Mouse (Mus musculus) ovary, postnatal 14 days (tissue): ENCODE measurements around the gene Ilf3.

Source experiments
- DNase-seq: peaks from one replicate; pipeline ENCODE4 v3.0.0; 2022; ENCODE audit warnings: low spot score

The Ilf3 gene

DNA sequence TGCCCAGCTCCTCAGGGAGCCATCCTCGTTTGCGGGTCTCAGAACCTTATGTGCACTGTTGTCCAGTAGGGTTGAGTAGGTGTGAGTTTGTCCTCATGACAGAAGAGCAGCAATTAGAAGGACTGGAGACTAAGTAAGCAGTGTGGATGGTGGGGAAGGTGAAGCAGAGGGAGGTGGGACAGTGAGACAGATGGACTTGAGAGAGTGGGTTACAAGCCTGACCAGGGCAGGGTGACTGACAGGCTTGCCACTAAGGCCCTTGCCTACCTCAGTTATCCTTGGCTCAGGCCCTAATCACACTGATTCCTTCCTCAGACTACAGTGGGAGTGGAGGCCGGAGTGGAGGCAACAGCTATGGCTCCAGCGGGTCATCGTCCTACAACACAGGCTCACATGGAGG lies 36.1 kb downstream of the Ilf3 start:
- DNase-seq, result no peak

DNA sequence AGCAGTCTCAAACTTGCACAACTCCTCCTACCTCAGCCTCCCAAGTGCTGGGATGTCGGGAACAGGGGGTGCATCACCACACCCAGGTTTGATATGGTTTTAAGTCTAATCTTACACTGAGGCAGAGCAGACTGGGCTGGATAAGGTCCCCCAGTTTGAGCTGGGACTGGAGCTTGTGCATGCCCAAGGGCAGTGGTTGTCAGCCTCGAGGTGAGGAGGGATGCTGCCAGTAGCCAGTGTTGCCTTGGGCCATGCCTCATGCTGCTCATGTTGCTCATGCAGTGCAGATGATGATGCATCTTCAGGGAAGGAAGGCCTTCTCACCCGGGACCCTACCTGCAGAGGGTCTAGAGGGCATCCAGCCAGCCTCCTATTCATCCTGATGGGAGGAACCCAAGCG lies 37.9 kb downstream of the Ilf3 start:
- no peak for DNase-seq

DNA sequence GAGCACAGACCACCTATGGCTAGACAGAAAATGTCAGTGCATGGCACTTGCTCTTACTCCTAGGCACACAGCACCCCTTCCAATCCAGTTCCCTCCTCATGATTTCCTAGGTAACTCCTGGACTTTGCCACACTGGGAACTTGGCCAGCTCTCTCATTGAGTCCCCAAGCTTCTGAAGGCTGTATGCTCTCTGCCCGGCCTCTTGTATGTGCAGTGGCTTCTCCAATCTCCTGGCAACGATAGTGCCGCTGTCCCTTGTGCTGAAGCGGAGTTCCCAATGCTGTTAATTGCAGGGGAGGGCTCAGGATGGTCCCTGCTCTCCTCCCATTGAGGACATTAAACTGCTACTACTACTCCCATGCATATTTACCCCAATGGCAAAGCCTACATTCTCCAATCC lies 40.3 kb downstream of the Ilf3 start:
- DNase-seq, result peak; percentile 30

DNA sequence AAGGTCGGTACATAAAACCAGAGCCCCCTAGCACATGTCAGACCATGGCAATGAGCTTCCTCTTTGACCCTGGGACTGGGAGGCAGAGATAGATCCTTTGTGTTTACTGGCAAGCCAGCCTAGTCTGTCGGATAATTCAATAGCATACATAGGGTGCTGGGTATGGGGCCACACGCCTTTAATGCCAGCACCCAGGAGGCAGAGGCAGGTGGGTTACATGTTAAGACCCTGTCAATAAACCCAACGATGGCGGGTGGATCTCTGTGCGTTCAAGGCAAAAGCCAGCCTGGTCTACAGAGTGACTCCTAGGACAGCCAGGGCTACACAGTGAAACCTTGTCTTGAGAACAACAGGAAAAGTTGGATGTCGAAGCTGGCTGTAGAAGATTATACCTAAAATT lies 41.0 kb downstream of the Ilf3 start:
- no peak for DNase-seq

DNA sequence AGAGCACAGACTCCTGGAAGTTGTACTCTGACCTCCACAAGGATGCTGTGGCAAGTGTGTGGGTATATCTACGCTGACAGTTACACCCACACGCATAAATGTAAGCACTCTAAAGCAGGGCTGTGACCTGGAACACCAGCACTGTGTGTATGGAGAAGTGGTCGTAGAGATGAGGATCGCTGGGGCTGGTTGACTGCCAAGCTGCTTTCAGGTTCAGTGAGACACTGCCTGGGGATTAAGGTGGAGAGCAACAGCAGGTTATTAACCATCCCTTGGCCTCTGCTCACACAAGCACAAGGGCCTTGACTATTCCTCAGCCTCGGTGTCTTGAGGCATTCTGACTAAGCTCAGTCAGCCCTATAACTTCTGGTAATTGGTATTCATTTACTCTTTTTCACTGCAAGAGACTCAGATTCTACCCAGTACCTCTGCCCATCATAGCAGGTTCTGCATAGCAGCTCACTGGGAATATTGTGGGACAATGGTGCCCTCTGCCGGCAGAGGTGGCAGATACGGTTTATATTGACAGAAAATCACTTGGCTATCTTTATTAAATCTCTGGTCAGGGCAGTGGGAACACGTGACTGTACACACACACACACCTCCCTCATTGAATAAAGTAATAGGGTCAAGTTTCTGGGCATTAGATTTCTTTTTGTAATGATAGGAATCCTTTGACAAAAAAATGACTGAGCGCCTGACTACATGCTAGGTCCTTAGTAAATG lies 42.1 kb downstream of the Ilf3 start:
- DNase-seq, result peak; percentile 75

DNA sequence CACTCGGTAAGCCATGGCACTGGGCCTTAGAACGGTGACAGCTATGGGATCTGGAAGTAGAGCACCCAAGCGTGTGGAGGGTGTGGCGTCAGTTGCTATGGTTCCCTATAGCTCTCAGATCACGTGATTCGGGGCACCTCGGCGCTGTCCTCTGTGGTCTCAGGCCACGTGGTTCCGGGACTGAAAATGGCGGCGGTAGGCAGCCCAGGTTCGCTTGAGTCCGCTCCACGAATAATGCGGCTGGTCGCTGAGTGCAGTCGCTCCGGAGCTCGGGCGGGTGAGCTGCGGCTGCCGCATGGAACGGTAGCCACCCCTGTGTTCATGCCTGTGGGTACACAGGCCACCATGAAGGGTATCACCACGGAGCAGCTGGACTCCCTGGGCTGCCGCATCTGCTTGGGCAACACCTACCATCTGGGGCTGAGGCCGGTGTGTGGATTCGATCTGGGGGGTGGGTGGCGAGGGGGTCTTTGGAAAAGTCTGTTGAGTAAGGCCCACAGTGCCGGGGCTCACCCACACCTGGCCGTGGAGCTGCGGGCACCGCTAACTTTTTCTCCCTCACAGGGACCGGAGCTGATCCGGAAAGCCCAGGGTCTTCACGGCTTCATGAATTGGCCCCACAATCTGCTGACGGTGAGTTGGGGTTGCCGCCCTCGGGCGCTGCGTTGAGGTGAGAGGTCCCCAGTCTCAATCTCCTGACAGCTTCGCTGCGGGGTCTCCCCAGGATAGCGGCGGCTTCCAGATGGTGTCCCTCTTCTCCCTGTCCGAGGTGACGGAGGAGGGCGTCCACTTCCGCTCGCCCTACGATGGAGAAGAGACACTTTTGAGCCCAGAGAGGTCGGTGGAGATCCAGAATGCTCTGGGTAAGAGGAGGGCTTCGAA lies 44.2 kb downstream of the Ilf3 start, which contains the start of gene Qtrt1:
Gene Qtrt1 (plus strand): TSS at position 169 of the 882 bp plus-strand sequence.
- DNase-seq, result peak; percentile 61

DNA sequence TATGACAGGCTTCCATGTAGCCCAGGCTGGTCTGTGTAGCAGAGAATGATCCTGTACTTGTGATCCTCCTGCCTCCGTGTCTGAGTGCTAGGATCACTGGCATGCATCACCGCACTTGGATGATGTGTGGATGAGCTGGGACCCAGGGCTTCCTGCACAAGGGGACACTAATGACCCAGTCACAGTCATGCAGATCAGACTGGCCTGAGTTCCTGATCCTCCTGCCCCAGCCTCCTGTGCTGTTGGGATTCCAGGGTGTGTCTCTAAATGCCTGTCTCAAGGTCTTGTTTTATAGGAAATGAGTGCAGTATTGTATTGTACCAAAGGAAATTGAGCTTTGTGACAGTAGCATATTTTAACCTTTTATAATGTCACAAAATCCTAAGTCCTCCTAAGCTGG lies 50.2 kb downstream of the Ilf3 start:
- DNase-seq, result no peak

DNA sequence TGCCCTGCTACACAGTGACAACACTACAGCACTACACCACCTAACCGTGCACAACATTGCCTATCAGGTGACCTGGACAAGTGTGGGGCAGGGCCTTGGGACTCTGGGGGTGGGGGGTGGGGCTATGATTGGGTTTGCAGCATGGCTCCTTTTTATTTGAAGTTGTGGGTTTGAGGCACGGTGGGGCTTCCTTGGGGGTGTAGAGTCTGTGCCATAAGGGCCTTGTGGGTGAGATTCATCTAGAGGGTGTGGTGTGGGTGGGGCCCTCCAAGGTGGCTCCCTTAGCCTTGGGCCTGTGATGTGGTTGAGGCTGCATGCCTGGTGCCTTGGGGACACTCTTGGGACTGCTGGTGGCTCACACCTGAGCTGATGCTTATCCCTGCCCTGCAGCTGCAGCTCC lies 52.0 kb downstream of the Ilf3 start:
- DNase-seq, result no peak

DNA sequence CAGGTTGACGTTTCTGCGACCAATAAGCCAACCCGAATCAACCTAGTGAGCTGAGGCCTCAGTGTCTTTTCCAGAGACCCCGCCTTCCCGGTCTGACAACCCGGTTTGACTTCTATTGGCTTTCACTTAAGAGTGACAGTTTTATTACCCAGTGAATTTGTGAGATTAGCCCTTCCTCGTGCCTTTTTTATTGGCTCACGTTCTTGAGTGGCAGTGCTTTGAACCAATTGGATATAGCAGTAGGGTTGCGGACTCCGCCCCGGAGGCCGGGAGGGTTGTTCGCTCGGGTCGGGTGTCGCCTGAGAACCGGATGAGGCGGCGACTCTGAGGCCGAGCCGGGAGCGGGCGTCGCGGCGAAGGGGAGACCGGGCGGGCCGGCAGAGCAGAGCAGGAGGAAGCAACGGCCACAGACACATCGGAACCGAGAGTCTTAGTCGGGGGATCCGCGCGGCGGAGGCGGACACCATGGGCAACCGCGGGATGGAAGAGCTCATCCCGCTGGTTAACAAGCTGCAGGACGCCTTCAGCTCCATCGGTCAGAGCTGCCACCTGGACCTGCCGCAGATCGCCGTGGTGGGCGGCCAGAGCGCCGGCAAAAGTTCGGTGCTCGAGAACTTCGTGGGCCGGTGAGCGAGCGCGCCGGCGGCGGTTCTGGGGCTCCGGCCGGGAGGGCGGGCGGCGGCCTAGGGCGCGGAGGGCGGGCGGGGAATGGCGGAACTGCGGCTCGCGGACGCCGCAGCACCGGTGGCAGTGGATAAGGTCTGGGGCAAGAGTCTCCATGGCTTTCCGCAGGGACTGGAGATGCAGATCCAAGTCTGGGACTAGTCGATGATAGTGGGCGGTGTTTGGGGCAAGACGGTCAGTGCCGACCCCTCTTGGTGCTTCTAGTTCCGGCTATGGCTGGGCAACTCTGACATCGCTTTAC lies 57.2 kb downstream of the Ilf3 start, which contains the start of gene Dnm2:
Gene Dnm2 (plus strand): TSS at position 278 of the 925 bp plus-strand sequence.
- peak; percentile 99 for DNase-seq

DNA sequence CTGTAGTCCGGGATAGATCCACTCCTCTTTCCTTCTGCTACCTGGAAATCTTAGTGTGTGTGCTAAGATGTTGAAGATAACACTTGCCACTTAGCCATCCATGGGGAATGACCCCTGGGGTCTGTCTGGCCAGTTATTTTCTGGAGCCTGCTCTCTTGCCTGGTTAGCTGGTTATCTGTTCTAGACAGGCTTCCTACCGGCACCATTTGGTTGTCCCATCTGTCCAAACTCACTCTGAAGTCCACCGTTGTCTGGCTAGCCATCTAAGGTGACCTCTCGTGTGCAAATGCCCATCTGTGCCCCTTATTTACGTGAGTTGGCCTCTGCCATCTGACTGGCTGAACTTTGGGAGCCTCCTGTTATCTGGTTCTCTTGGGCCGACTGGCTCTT lies 57.9 kb downstream of the Ilf3 start:
- no peak for DNase-seq

DNA sequence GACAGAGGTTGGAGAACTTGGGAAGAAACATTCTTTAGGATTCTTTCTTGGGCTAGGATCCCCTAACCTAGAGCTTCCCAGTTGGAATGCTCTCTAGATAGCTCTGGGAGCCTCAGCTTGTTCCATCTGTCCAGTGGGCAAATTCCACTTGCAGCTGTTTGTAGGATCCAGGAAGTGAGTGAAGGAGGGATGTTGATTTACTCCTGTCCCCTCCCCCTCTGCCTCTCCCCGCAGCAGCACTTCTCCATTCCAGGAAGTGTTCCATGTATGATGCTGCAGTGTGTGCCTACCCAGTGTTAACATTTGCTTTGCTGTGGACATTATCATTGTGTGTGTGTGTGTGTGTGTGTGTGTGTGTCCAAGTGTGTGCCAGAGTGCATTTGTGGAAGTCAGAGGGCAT lies 58.3 kb downstream of the Ilf3 start:
- no peak for DNase-seq

DNA sequence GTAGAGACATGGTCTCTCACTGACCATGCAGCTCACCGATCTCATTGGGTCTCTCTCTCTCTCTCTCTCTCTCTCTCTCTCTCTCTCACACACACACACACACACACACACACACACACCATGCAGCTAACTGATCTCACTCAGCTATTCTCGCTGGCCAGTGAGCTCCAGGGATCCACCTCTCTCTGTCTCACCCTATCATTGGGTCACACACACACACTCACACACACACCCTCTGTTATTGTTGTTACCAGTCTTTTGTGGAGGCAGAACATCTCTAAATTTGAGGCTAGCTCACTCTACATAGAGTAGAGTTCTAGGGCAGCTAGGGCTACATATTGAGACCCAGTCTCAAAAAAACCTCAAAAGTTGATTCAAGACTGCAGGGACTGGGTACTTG lies 58.9 kb downstream of the Ilf3 start:
- no peak for DNase-seq

DNA sequence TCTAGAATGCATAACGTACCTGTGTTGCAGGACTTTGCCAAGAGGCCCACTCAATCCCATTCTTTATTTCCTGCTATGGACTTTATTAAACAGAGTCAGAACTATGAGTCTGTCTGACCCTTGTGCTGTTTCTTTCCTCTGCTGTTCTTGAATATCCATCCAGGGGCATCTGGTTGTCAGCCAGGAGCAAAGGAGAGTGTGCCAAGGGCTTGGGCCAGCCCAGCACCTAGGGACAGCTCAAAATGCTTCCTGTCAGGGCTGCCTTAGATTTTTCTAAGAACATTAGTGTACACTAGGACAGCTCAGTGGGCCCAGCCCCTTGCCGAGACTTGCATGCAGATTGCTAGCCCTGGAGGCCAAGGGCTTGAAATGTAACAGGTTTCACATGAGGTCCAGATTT lies 60.1 kb downstream of the Ilf3 start:
- no peak for DNase-seq

DNA sequence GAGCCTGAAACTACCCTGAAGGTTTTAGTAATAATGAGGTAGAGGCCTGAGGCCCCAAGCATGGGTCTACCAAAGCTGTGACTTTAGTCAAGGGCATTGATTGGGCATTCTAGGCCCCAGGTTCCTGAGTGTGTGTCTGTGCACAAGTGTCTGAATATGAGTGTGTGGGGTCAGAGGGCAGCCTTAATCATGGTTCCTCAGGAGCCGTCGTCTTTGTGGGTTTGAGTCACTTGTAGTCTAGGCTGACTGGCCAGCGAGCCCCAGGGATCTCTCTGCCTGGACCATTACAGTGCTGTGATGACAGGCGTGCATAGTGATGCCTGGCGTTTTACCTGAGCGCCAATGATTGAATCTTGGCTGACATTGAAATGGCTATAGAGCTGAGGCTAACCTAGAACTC lies 60.5 kb downstream of the Ilf3 start:
- no peak for DNase-seq

DNA sequence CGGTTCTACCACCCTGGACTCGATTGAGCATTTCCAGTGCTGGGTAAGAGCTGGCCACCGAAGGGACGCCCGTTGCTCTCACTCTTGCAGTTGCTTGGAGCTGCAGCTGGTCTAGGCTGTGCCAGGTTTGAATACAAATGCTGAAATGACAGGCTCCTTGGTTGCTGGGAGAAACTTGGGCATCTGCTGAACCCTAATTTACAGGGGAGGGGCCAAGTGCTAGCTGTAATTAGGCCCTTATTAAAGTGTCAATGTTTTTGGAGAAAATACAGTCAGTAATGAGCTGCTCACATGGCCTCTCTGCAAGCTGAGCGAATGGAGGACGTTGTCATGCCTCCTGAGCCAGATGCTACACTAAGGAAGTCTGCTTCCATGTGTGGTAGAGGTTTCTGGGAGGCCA lies 63.1 kb downstream of the Ilf3 start:
- DNase-seq, result no peak

DNA sequence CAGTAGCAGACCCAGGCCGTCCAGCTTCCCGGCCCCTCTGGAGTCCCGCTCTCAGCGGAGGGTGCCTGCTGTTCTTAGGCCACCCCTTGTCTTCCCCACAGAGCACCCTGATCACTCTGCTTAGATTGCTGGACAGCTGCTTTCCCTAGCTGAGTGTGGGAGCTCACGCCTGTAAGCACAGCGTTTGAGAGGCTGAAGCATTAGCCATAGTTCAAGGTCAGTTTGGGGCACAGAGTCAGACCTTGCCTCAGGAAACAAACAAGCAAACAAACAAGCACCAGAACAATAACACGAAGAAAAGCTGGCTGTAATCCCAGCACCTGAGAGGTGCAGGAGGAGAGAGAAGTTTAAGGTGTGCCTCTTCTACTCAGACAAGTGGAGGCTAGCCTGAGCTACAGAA lies 64.4 kb downstream of the Ilf3 start:
- no peak for DNase-seq

DNA sequence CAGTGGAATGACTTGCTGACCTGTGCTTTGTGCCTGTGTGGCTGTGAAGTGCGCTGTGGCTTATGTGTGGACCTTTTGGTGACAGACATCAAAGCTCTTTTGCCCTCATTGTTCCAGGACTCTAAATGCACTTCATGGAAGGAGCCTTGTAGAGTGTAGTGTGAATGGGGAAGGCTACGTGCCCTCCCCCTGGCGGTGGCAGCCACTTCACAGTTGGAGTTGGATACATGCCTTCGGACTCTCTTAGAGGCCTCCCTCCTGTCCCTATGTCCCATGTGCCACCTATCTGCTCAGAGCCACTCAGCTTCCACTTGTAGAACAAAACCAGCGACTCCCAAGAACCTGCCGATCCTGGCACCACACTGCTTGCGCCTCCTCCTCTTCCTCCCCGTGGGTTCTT lies 66.1 kb downstream of the Ilf3 start:
- no peak for DNase-seq

DNA sequence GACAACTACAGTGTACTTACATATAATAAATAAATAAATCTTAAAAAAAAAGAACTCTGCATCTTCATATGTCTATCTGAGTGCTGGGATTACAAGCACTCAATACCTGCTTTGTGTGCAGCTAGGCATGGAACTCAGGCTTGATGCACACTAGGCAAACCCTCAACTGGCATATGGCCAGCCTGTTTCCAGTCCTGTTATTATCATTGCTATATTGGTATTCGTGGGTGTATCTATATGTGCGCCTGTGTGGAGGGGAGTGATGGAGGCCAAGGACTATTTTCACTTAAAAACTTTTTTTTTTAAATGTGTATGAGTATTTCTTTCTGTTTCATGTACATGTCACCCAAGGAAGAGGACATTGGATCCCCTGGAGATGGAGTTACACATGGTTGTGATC lies 66.7 kb downstream of the Ilf3 start:
- no peak for DNase-seq

DNA sequence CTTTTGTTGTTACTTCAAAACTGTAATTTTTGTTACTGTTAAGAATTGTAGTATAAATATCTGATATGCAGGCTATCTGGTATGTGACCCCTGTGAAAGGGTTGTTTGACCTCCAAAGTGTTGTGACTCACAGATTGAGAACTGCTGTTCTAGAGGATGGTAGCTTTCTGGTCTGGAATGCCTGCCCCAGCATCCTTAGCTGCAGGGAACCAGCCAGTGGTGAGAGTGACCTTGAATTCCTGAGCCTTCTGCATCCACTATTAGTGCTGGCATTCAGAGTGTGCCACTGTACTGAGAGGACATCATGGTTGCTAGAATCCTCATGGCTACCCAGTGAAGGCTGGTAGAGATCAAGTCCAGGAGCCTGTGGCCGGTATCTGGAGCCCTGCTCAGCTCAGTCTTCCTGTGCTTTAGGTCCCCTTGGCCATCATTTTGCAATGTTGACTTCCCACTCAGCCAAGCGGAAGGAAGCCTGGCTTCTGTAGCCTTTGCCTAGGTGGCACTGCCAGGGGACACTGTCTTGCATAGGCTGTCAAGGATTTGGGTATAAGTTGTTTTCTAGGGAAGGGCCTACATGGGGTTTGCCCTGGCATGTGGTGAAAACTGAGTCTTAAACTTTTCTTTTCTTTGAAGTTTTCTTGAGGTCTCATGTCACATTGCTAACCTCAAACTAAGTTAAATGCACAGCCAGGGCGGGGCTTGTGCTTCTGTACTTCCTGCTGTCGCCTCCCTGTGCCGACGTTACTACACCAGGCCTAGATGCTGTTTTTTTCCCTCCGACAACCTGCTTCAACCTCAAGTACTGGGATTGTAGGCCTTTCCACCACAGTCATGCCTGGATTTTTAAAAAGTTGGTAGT lies 68.3 kb downstream of the Ilf3 start:
- no peak for DNase-seq

DNA sequence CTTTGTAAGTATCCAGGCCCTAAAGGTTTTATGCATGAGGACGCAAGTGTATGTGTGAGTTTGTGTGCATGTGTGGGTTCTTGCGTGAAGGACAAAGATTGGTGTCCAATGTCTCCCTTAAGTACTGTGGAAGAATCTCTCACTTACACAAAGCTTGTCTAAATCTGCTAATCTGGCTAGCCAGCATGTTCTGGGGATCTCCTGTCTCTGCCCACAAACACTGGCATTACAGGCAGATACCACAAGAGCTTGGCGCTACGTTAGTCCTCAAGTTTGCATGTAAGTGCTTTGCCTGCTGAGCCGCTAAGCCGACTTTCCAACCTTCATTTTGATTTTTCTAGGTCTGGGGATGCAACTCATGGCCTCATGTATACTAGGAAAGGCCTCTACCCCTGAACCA lies 69.9 kb downstream of the Ilf3 start:
- no peak for DNase-seq

DNA sequence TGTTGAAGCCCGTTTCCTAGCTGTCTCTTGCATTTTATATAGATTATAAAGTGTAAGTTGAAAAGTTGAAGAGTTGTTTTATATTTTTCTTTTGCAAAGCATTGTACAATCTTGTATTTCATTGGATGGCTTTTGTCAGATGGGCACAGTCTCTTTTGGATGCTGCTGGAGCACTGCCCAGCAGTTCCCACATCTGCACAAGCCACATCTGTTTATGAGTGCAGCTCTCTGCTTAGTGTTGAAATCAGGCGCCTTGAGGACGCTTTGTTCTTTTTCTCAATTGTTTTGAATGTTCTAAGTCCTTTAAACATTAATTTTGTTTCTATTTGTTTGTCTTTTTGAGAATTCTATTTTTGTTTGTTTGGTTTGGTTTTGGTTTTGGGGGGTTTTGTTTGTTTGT lies 70.5 kb downstream of the Ilf3 start:
- DNase-seq, result peak; percentile 35
